Mouse (Mus musculus) olfactory bulb, adult 2 months (tissue): ENCODE data around the gene Miga1. TPM values are rescaled to one million over a fixed set of nuclear protein-coding genes. Genes with fewer than 3 reads are reported as not detected.

Experiments
- H3K27ac ChIP-seq: fragments of 200-500 bp; 2 replicates; pipeline ENCODE4 v1.5.1; 2012; ENCODE audit warnings: low read depth, low read length; ENCODE audit not compliant: insufficient read depth
- H3K4me1 ChIP-seq: fragments of 200-500 bp; 2 replicates; pipeline ENCODE4 v1.6.1; 2012; ENCODE audit warnings: low read length; ENCODE audit not compliant: control insufficient read depth, insufficient read depth
- H3K4me3 ChIP-seq: fragments of 200-500 bp; 2 replicates; pipeline ENCODE4 v1.5.1; 2012; ENCODE audit warnings: mild to moderate bottlenecking, low read depth, low read length, moderate library complexity; ENCODE audit not compliant: insufficient read depth
- CTCF ChIP-seq: fragments of 200-500 bp; IDR thresholded peaks from 2 replicates; pipeline ENCODE4 v1.5.1; 2012; ENCODE audit warnings: low read depth, mild to moderate bottlenecking, low read length, moderate library complexity; ENCODE audit not compliant: insufficient read depth
- POLR2A ChIP-seq: fragments of 200-500 bp; IDR thresholded peaks from 2 replicates; pipeline ENCODE4 v1.6.1; 2012; ENCODE audit warnings: mild to moderate bottlenecking, low read depth, low read length, moderate library complexity; ENCODE audit not compliant: insufficient read depth
- WGBS: fragments of 180-500 bp; shearing (Covaris S2); methylation state at CpG from one replicate; pipeline ENCODE4 v1.1.7; 2018; 5-methylcytosine and 5-hydroxymethylcytosine counted together
- polyA plus RNA-seq: library from polyadenylated mRNA; stranded (reverse); fragments of >200 nt; gene quantifications from 2 replicates; pipeline ENCODE4 v1.2.4, GENCODE M21; 2012; ENCODE audit warnings: low replicate concordance; ENCODE audit not compliant: missing spikeins, insufficient read depth, insufficient read length

Gene Miga1
- not detected in 2 replicates for polyA plus RNA-seq

GRCm38 (mm10) chr3:152339862-152340557, at the start of gene Miga1:
Miga1 (minus strand) TSS chr3:152340407.
- Histone ChIP-seq H3K4me3 (peak within 1 kb of the TSS; percentile 88), H3K27ac (no peak within 1 kb of the TSS; the same call in 1 of the 2 replicates), H3K4me1 (peaks cover 7% of the 10 kb centered on the region)
- TF ChIP-seq POLR2A (peak; percentile 81; the same call in 1 of the 2 replicates), CTCF (no peak)
- 2% methylated on average over 54 of the region's 54 CpGs for WGBS

- TF ChIP-seq POLR2A (no peak), CTCF (no peak)
- WGBS: 79% methylated on average over 11 of the region's 11 CpGs
- no peak overlapping the region for H3K27ac ChIP-seq
- H3K4me1 ChIP-seq: no peaks in the 10 kb centered on the region
- H3K4me3 ChIP-seq: no peak overlapping the region
Observed at GRCm38 (mm10) chr3:152384106-152384505, 43.9 kb upstream of the Miga1 start.

- H3K4me1 ChIP-seq: no peaks in the 10 kb centered on the region
- H3K4me3 ChIP-seq: no peak overlapping the region
- WGBS: 89% methylated on average over 4 of the region's 4 CpGs
- H3K27ac ChIP-seq: no peak overlapping the region
- TF ChIP-seq CTCF (no peak), POLR2A (no peak)
Observed at GRCm38 (mm10) chr3:152376063-152376462, 35.9 kb upstream of the Miga1 start.

- H3K4me3 ChIP-seq: no peak overlapping the region
- H3K4me1 ChIP-seq: peaks cover 3% of the 10 kb centered on the region; the same call in 1 of the 2 replicates
- no peak overlapping the region for H3K27ac ChIP-seq
- WGBS: 93% methylated on average over 2 of the region's 2 CpGs
- TF ChIP-seq CTCF (no peak), POLR2A (no peak)
Observed at GRCm38 (mm10) chr3:152364181-152364580, 24.0 kb upstream of the Miga1 start.

- 85% methylated on average over 7 of the region's 7 CpGs for WGBS
- TF ChIP-seq CTCF: no peak
- no peak for TF ChIP-seq POLR2A
- H3K4me1 ChIP-seq: peaks cover 3% of the 10 kb centered on the region; the same call in 1 of the 2 replicates
Observed at GRCm38 (mm10) chr3:152359151-152359550, 18.9 kb upstream of the Miga1 start.

GRCm38 (mm10) chr3:152356751-152357150, 16.5 kb upstream of the Miga1 start:
- TF ChIP-seq CTCF (no peak), POLR2A (no peak)
- Histone ChIP-seq H3K4me1 (peaks cover 7% of the 10 kb centered on the region; the same call in 1 of the 2 replicates), H3K27ac (no peak overlapping the region), H3K4me3 (no peak overlapping the region)
- 81% methylated on average over 9 of the region's 9 CpGs for WGBS

More at GRCm38 (mm10) chr3:152359151-152359550, 18.9 kb upstream of the Miga1 start:
- Histone ChIP-seq H3K4me3 (no peak overlapping the region), H3K27ac (no peak overlapping the region)

GRCm38 (mm10) chr3:152355361-152355760, 15.2 kb upstream of the Miga1 start:
- Histone ChIP-seq H3K27ac (no peak overlapping the region), H3K4me3 (no peak overlapping the region), H3K4me1 (peaks cover 5% of the 10 kb centered on the region; the same call in 1 of the 2 replicates)
- 76% methylated on average over 5 of the region's 5 CpGs for WGBS
- TF ChIP-seq POLR2A (no peak), CTCF (no peak)

GRCm38 (mm10) chr3:152353434-152354177, 13.4 kb upstream of the Miga1 start:
- Histone ChIP-seq H3K27ac (no peak overlapping the region), H3K4me3 (no peak overlapping the region), H3K4me1 (peaks cover 8% of the 10 kb centered on the region; the same call in 1 of the 2 replicates)
- WGBS: 66% methylated on average over 10 of the region's 10 CpGs
- no peak for TF ChIP-seq CTCF
- TF ChIP-seq POLR2A: no peak

GRCm38 (mm10) chr3:152352289-152352688, 12.1 kb upstream of the Miga1 start:
- Histone ChIP-seq H3K4me1 (peaks cover 10% of the 10 kb centered on the region), H3K27ac (no peak overlapping the region), H3K4me3 (no peak overlapping the region)
- TF ChIP-seq POLR2A (no peak), CTCF (no peak)
- 84% methylated on average over 4 of the region's 4 CpGs for WGBS
